Mouse (Mus musculus) ES-E14 (cell line): ENCODE measurements around the gene Pik3c2g.

Source experiments
- MAFK ChIP-seq: IDR thresholded peaks from 2 replicates; pipeline ENCODE4 v1.6.1; 2014; ENCODE audit warnings: mild to moderate bottlenecking, low read depth, low read length, inconsistent platforms; ENCODE audit not compliant: insufficient read depth
- ZC3H11A ChIP-seq: IDR thresholded peaks from 2 replicates; pipeline ENCODE4 v1.6.1; 2012; ENCODE audit warnings: low read depth, mild to moderate bottlenecking, inconsistent platforms, low read length, borderline replicate concordance
- ZNF384 ChIP-seq: IDR thresholded peaks from 2 replicates; pipeline ENCODE4 v1.6.1; 2012; ENCODE audit warnings: low read depth, low read length, inconsistent platforms

DNA sequence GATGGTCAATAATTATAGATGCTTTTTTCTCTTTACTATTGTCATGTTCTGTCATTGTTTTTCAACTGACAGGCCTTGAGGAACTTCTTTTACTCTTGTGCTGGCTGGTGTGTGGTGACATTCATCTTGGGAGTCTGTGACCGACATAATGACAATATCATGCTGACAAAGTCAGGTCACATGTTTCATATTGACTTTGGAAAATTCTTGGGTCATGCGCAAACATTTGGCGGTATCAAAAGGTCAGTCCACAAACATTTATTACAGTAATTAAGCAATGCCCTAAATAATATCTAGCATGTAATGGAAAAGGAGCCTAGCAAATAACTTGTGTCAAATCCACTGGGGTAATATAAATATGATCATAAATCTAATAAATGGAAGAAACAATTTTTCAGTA, 273.1 kb downstream of the Pik3c2g start:
- TF ChIP-seq MAFK (no peak), ZC3H11A (no peak), ZNF384 (no peak)
